Mouse (Mus musculus): Measurements from ENCODE around the gene Adamtsl2. TPM values are rescaled to one million over a fixed set of nuclear protein-coding genes. Genes with fewer than 3 reads are reported as not detected.

Gene Adamtsl2
- polyA plus RNA-seq, 1 experiment from 2014 or later: 4.0 TPM

- Histone ChIP-seq H3K4me1 (ENCODE audit: control insufficient read depth, insufficient read depth, low read length) (peaks cover 50% of the 10 kb centered on the region), H3K9ac (ENCODE audit: low read length) (no peak overlapping the region), H3K9me3 (replicated peaks; ENCODE audit: control insufficient read depth, low read length) (no peaks in the 10 kb centered on the region), H3K36me3 (ENCODE audit: control insufficient read depth, insufficient read depth, low read length) (no peaks in the 10 kb centered on the region), H3K27me3 (ENCODE audit: control insufficient read depth, insufficient read depth, low read length) (no peaks in the 10 kb centered on the region), H3K4me2 (ENCODE audit: low read depth, low read length) (no peak overlapping the region), H3K4me3 (replicated peaks; ENCODE audit: low read length) (no peak overlapping the region), H3K27ac (ENCODE audit: low read length) (no peak overlapping the region)
- no peak for ATAC-seq (ENCODE audit: insufficient read depth, low FRiP score)
- WGBS: 68% methylated on average over 12 of the region's 12 CpGs
Observed at GRCm38 (mm10) chr2:27083761-27084475, 4.7 kb downstream of the Adamtsl2 start.

GRCm38 (mm10) chr2:27084963-27085362, 5.8 kb downstream of the Adamtsl2 start:
- Histone ChIP-seq H3K4me1 (ENCODE audit: control insufficient read depth, insufficient read depth, low read length) (peaks cover 42% of the 10 kb centered on the region), H3K27me3 (ENCODE audit: control insufficient read depth, insufficient read depth, low read length) (no peaks in the 10 kb centered on the region), H3K4me3 (replicated peaks; ENCODE audit: low read length) (no peak overlapping the region), H3K27ac (ENCODE audit: low read length) (no peak overlapping the region), H3K36me3 (ENCODE audit: control insufficient read depth, insufficient read depth, low read length) (no peaks in the 10 kb centered on the region), H3K9ac (ENCODE audit: low read length) (no peak overlapping the region), H3K9me3 (replicated peaks; ENCODE audit: control insufficient read depth, low read length) (no peaks in the 10 kb centered on the region), H3K4me2 (ENCODE audit: low read depth, low read length) (no peak overlapping the region)
- ATAC-seq (ENCODE audit: insufficient read depth, low FRiP score): no peak
- 44% methylated on average over 8 of the region's 8 CpGs for WGBS

DNA sequence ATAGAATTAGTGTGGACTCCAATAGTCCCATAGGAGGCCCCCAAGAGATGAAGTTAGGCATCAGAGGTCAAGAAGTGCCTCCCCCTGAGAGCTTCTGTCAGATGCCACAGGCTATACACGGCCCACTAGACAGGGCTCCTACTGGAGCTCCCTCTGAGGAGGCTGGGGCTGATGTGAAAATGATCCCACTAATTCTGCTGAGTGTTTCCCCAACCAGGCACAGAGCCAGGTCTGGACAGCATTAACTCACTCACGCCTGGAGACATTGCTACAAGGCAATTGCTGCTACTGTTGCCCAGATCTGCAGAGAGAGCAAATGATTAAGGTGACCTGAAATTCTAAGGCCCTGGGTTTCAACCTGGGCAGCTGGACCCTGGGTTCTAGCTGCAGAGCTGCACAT, 6.6 kb downstream of the Adamtsl2 start:
- Histone ChIP-seq H3K4me2 (ENCODE audit: low read depth, low read length) (no peak overlapping the region), H3K9me3 (replicated peaks; ENCODE audit: control insufficient read depth, low read length) (no peaks in the 10 kb centered on the region), H3K4me3 (replicated peaks; ENCODE audit: low read length) (no peak overlapping the region), H3K36me3 (ENCODE audit: control insufficient read depth, insufficient read depth, low read length) (no peaks in the 10 kb centered on the region), H3K4me1 (ENCODE audit: control insufficient read depth, insufficient read depth, low read length) (peaks cover 41% of the 10 kb centered on the region), H3K27me3 (ENCODE audit: control insufficient read depth, insufficient read depth, low read length) (no peaks in the 10 kb centered on the region), H3K9ac (ENCODE audit: low read length) (no peak overlapping the region), H3K27ac (ENCODE audit: low read length) (no peak overlapping the region)
- ATAC-seq (ENCODE audit: insufficient read depth, low FRiP score): peak; percentile 45; the same call in 1 of the 2 replicates
- 25% methylated on average over 2 of the region's 2 CpGs for WGBS

- Histone ChIP-seq H3K4me3 (replicated peaks; ENCODE audit: low read length) (no peak overlapping the region), H3K4me2 (ENCODE audit: low read depth, low read length) (no peak overlapping the region), H3K4me1 (ENCODE audit: control insufficient read depth, insufficient read depth, low read length) (peaks cover 41% of the 10 kb centered on the region), H3K9ac (ENCODE audit: low read length) (no peak overlapping the region), H3K9me3 (replicated peaks; ENCODE audit: control insufficient read depth, low read length) (no peaks in the 10 kb centered on the region), H3K27ac (ENCODE audit: low read length) (no peak overlapping the region), H3K27me3 (ENCODE audit: control insufficient read depth, insufficient read depth, low read length) (no peaks in the 10 kb centered on the region), H3K36me3 (ENCODE audit: control insufficient read depth, insufficient read depth, low read length) (no peaks in the 10 kb centered on the region)
- no peak for ATAC-seq (ENCODE audit: insufficient read depth, low FRiP score)
- WGBS: 70% methylated on average over 4 of the region's 4 CpGs
Observed at GRCm38 (mm10) chr2:27086483-27087010, 7.4 kb downstream of the Adamtsl2 start.

DNA sequence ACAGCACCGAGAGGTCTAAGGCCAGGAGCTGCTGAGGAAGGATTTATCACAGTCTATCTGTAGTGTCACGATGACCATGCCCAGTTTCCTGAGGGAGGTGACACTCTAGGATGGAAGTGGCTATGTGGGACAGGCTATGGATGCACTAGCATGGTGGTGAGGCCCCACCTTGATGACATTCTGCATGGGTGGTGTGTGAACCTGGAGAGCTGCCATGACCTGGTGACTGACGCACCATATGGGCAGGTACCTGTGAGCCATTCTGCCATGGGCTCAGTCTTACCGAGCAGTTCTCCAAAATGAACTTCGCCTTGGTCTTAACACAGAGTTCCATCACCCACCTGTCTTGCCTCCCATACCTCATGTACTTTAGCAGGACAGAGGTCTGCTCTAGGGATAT, 8.4 kb downstream of the Adamtsl2 start:
- Histone ChIP-seq H3K4me3 (replicated peaks; ENCODE audit: low read length) (no peak overlapping the region), H3K27ac (ENCODE audit: low read length) (peak overlapping the region; percentile 7; the same call in 1 of the 2 replicates), H3K27me3 (ENCODE audit: control insufficient read depth, insufficient read depth, low read length) (no peaks in the 10 kb centered on the region), H3K9ac (ENCODE audit: low read length) (no peak overlapping the region), H3K9me3 (replicated peaks; ENCODE audit: control insufficient read depth, low read length) (no peaks in the 10 kb centered on the region), H3K4me2 (ENCODE audit: low read depth, low read length) (no peak overlapping the region), H3K4me1 (ENCODE audit: control insufficient read depth, insufficient read depth, low read length) (peaks cover 41% of the 10 kb centered on the region), H3K36me3 (ENCODE audit: control insufficient read depth, insufficient read depth, low read length) (no peaks in the 10 kb centered on the region)
- no peak for ATAC-seq (ENCODE audit: insufficient read depth, low FRiP score)
- WGBS: 83% methylated on average over 5 of the region's 5 CpGs

DNA sequence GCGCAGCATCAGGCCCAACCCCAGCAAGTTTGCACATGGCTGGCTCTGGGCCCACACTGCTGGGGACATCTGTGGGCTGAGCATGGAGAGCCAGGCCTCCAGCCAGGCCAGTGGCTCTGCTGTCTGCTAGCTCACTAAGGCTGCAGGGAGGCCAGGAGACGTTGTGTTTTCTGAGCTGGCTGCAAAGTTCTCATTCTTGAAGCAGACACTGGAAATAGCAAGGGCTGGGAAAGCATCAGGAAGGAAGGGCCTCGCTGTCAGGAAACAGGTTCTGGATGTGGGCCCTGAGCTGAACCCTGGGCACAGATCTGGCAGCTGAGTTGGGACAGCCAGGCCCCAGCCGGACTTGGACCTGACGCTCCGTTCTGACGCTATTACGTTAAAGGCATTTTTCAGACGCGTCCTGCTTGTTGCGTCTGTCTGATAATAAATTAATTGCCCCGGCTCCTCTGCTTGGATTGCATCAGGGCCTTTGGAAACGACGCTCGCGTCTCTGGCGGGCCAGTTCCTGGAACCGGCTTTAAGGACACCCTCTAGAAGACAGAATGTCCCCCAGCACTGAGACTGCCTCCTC, 9.0 kb downstream of the Adamtsl2 start:
- Histone ChIP-seq H3K9me3 (replicated peaks; ENCODE audit: control insufficient read depth, low read length) (no peaks in the 10 kb centered on the region), H3K4me1 (ENCODE audit: control insufficient read depth, insufficient read depth, low read length) (peaks cover 41% of the 10 kb centered on the region), H3K27ac (ENCODE audit: low read length) (peak overlapping the region; percentile 81), H3K27me3 (ENCODE audit: control insufficient read depth, insufficient read depth, low read length) (no peaks in the 10 kb centered on the region), H3K4me3 (replicated peaks; ENCODE audit: low read length) (no peak overlapping the region), H3K36me3 (ENCODE audit: control insufficient read depth, insufficient read depth, low read length) (no peaks in the 10 kb centered on the region), H3K4me2 (ENCODE audit: low read depth, low read length) (no peak overlapping the region), H3K9ac (ENCODE audit: low read length) (no peak overlapping the region)
- peak; percentile 62 for ATAC-seq (ENCODE audit: insufficient read depth, low FRiP score)
- 33% methylated on average over 18 of the region's 18 CpGs for WGBS

DNA sequence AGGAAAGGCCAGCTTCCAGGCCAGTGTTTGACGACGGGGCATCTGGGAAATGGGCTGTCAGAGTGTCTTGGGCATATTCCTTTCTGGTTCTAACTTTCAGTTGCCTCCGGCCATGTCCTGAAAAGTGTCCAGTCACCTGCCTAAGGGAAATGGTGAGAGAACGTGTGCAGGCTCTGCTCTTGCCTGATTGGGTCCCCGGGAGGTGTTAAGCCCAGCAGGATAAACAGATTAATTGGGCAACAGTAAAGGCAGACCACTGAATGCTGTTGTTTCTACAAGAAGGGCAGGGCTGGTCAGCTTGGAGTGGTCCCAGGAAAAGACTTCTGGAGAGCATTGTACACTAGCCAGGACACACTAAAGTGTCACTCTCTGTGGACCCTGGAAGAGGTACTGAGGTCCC, 9.5 kb downstream of the Adamtsl2 start:
- H3K4me2 ChIP-seq (ENCODE audit: low read depth, low read length): no peak overlapping the region
- no peak overlapping the region for H3K9ac ChIP-seq (ENCODE audit: low read length)
- peaks cover 41% of the 10 kb centered on the region for H3K4me1 ChIP-seq (ENCODE audit: control insufficient read depth, insufficient read depth, low read length)
- no peak overlapping the region for H3K4me3 ChIP-seq (replicated peaks; ENCODE audit: low read length)
- H3K9me3 ChIP-seq (replicated peaks; ENCODE audit: control insufficient read depth, low read length): no peaks in the 10 kb centered on the region
- no peaks in the 10 kb centered on the region for H3K27me3 ChIP-seq (ENCODE audit: control insufficient read depth, insufficient read depth, low read length)
- ATAC-seq (ENCODE audit: insufficient read depth, low FRiP score): no peak
- H3K27ac ChIP-seq (ENCODE audit: low read length): peak overlapping the region; percentile 81
- 57% methylated on average over 5 of the region's 5 CpGs for WGBS
- H3K36me3 ChIP-seq (ENCODE audit: control insufficient read depth, insufficient read depth, low read length): no peaks in the 10 kb centered on the region

DNA sequence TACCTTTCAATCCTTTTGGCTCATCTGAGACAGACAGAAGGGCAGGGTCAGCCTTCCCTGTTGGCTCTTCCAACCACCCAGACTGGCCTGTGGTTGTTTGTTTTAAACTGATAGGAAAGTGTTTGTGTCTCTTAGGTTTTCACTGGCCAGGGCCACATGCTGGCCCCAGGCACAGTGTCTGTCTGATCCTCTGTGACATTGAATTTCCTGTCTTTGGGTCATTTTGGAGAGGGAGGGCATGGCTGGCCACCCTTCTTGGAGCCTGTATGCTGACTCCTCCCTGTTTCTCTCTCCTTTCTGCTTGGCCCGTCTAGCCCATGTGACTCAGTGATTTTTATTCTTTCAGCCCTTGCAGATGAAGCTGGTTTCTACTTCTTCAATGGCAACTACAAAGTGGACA, 10.1 kb downstream of the Adamtsl2 start:
- Histone ChIP-seq H3K4me1 (ENCODE audit: control insufficient read depth, insufficient read depth, low read length) (peaks cover 41% of the 10 kb centered on the region), H3K9me3 (replicated peaks; ENCODE audit: control insufficient read depth, low read length) (no peaks in the 10 kb centered on the region), H3K4me2 (ENCODE audit: low read depth, low read length) (no peak overlapping the region), H3K36me3 (ENCODE audit: control insufficient read depth, insufficient read depth, low read length) (no peaks in the 10 kb centered on the region), H3K4me3 (replicated peaks; ENCODE audit: low read length) (no peak overlapping the region), H3K9ac (ENCODE audit: low read length) (no peak overlapping the region), H3K27me3 (ENCODE audit: control insufficient read depth, insufficient read depth, low read length) (no peaks in the 10 kb centered on the region), H3K27ac (ENCODE audit: low read length) (peak overlapping the region; percentile 81; the same call in 1 of the 2 replicates)
- 54% methylated on average over 1 of the region's 1 CpGs for WGBS
- ATAC-seq (ENCODE audit: insufficient read depth, low FRiP score): no peak

GRCm38 (mm10) chr2:27095178-27095577, 16.0 kb downstream of the Adamtsl2 start:
- Histone ChIP-seq H3K27ac (ENCODE audit: low read length) (no peak overlapping the region), H3K4me2 (ENCODE audit: low read depth, low read length) (no peak overlapping the region), H3K9ac (ENCODE audit: low read length) (no peak overlapping the region), H3K4me1 (ENCODE audit: control insufficient read depth, insufficient read depth, low read length) (peaks cover 28% of the 10 kb centered on the region), H3K9me3 (replicated peaks; ENCODE audit: control insufficient read depth, low read length) (no peaks in the 10 kb centered on the region), H3K27me3 (ENCODE audit: control insufficient read depth, insufficient read depth, low read length) (no peaks in the 10 kb centered on the region), H3K4me3 (replicated peaks; ENCODE audit: low read length) (no peak overlapping the region), H3K36me3 (ENCODE audit: control insufficient read depth, insufficient read depth, low read length) (no peaks in the 10 kb centered on the region)
- ATAC-seq (ENCODE audit: insufficient read depth, low FRiP score): no peak
- WGBS: 92% methylated on average over 7 of the region's 7 CpGs

All from stomach, embryonic 16.5 days (tissue).